Mouse (Mus musculus): ENCODE data around the gene Slc9a9.

DNA sequence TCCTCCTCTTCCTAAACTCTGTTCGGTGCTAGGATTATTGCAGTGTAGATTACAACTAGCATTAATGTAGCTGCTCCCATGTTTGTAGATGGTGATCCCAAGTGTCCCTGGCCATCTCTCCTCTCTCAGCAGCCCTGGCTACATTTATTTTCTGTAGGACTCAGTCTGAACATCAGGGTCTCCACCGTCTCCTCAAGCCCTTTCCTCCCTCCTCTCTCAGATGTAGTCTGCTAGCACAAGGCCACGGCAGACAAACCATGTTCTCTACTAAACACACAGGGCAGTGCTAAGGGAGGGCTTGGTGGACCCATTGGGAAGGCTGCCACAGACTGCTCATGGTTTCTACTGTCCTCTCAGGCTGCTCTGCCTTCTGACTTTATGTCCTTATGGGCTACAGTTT, 397.3 kb downstream of the Slc9a9 start:
- TF ChIP-seq CTCF (IDR thresholded peaks at IDR 0.05; ENCODE audit: low read depth), result no peak
- TF ChIP-seq EP300 (IDR thresholded peaks at IDR 0.05; ENCODE audit: low read depth), result no peak
